Mouse (Mus musculus) naive thymus-derived CD4-positive, alpha-beta T cell, adult 5 months (primary cell): Measurements from ENCODE around the gene Borcs7. TPM values are rescaled to one million over a fixed set of nuclear protein-coding genes. Genes with fewer than 3 reads are reported as not detected.

ENCODE experiments used
- polyA plus RNA-seq: library from polyadenylated mRNA; unstranded; fragments of 100-300 nt; shearing (Covaris generic); gene quantifications from one replicate; pipeline ENCODE4 v1.2.1, GENCODE M21; 2017

Borcs7 gene
- 3.7 TPM for polyA plus RNA-seq

DNA sequence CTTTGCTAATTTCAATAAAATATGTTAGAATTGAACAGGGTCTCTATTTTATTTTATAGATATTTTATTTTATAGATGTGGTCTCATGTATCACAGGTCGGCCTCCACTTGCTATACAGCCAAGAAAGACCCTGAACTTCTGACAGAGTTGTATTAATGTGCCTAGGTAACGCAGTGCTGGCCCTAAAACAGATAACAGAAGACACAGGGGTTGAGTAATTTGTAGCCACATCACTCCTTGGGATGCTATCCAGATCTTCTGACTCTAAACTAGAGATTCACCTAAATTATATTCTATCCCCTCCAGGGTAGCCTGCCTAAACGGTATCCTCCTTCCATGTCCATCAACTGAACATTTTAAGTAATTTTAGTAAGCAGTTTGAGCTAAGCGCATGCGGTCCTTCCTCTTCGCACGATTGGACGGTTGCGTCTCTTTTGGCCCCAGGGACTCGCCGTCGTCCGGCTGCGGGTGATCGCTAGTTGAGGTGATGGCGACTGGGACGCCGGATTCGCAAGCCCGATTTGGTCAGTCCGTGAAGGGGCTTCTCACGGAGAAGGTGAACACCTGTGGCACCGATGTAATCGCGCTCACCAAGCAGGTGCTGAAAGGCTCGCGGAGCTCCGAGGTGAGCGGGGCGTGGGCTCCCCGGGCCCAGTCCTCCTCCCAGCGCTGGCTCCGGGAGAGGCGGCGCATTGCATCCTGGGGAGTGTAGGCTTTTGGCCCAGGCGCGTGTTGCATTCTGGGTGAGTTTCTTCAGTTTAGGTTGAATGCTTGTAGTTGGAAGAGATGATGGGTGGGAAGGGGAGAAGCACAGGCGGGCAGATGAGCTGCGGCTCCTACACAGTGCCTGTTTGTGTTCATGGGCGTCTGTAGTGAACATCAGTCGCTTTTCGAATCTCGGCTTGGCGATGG lies at the start of gene Borcs7:
Gene Borcs7 (plus strand): TSS at position 447 of the 913 bp plus-strand sequence.

DNA sequence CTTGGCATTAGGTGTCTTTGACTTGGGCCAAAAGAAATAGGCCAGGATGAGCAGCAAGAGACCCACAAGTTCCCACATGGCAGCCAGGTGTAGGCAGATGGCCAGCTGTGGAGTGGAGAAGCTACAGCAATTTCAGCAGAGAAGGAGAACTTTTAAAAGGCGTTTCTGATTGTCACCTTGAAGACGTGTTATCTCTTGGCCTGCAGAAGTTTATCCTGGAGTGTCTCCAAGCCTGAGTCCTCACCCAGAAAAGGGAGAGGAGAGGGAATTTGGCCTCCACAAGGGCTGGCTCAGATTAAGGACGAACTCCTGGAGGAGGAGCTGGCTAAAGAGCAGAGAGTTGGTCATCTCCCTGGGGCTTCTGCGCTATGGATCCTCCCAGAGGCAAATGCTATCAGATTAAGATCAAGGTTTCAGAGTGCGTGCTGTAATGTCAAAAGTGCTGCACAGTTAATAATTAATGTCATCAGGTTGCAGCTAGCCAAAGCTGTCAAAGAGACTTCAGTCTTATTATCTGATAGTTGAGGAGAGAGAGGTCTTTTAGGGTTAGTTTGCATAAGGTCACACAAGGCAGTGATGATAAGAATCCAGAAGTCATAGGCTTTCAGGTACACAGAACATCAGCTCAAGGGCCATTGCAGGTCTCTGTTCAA lies 16.8 kb upstream of the Borcs7 start, which contains the start of gene Cyp17a1:
Gene Cyp17a1 (minus strand): TSS at position 407 of the 653 bp plus-strand sequence.

GRCm38 (mm10) chr19:46707296-46708151 lies 17.8 kb downstream of the Borcs7 start, which contains the start of gene As3mt:
Gene As3mt, plus strand, starts transcription at chr19:46707458.

Other genes starting within 250 kb of the Borcs7 start
- gene Trim8, start 188.2 kb upstream of the Borcs7 start, polyA plus RNA-seq, result 55.7 TPM
- gene Arl3, start 116.7 kb upstream of the Borcs7 start, polyA plus RNA-seq, result 11.1 TPM
- 13.0 TPM for gene Sfxn2, start 116.5 kb upstream of the Borcs7 start, polyA plus RNA-seq
- gene Wbp1l, start 90.8 kb upstream of the Borcs7 start, polyA plus RNA-seq, result 75.4 TPM
- gene Cyp17a1, start 16.7 kb upstream of the Borcs7 start, polyA plus RNA-seq, result not detected
- 6.7 TPM for gene As3mt, start 17.6 kb downstream of the Borcs7 start, polyA plus RNA-seq
- 5.1 TPM for gene Cnnm2, start 71.7 kb downstream of the Borcs7 start, polyA plus RNA-seq